In genomic region chr2:156729537-156730469, GRCm38 (mm10) we compare ENCODE assay signal across 7 mouse cellular contexts. TPM values are rescaled to one million over a fixed set of nuclear protein-coding genes. Genes with fewer than 3 reads are reported as not detected.
DNase-seq lines count a peak whose midpoint lies in the region; ATAC-seq and TF ChIP-seq lines count a peak whose summit lies in the region.

No protein-coding gene starts in this region.

- H3K36me3 ChIP-seq in midbrain, embryonic 15.5 days (replicated peaks) = no peaks in the 10 kb centered on the region
- H3K36me3 ChIP-seq in midbrain, embryonic 11.5 days (ENCODE audit: control insufficient read depth, insufficient read depth, low read length) = no peaks in the 10 kb centered on the region; the same call in 1 of the 2 replicates
- peaks cover 5% of the 10 kb centered on the region; the same call in 1 of the 2 replicates for H3K36me3 ChIP-seq in intestine, postnatal 0 days (ENCODE audit: control insufficient read depth, insufficient read depth)

- H3K4me1 ChIP-seq in midbrain, embryonic 15.5 days = peaks cover 64% of the 10 kb centered on the region
- H3K4me1 ChIP-seq in midbrain, embryonic 11.5 days (ENCODE audit: control insufficient read depth, insufficient read depth, low read length) = peaks cover 8% of the 10 kb centered on the region; the same call in 1 of the 2 replicates
- H3K4me1 ChIP-seq in intestine, postnatal 0 days (replicated peaks; ENCODE audit: control insufficient read depth, insufficient read depth, low read length) = peaks cover 18% of the 10 kb centered on the region

- DNase-seq in midbrain, embryonic 11.5 days (ENCODE audit: low spot score, missing footprints) = no peak
- no peak for DNase-seq in urinary bladder, postnatal 4 days (ENCODE audit: low spot score in 2 of 2)
- DNase-seq in adrenal gland, postnatal 10 days = no peak

- H3K27me3 ChIP-seq in midbrain, embryonic 15.5 days (replicated peaks) = no peaks in the 10 kb centered on the region
- H3K27me3 ChIP-seq in midbrain, embryonic 11.5 days (ENCODE audit: control insufficient read depth, insufficient read depth, low read length) = no peaks in the 10 kb centered on the region
- no peaks in the 10 kb centered on the region for H3K27me3 ChIP-seq in intestine, postnatal 0 days (replicated peaks; ENCODE audit: control insufficient read depth, insufficient read depth, low read length)

- ATAC-seq in midbrain, embryonic 15.5 days (replicated peaks) = no peak
- ATAC-seq in midbrain, embryonic 11.5 days (ENCODE audit: low FRiP score) = no peak
- peak; percentile 60 for ATAC-seq in common myeloid progenitor, adult 5-6 weeks (replicated peaks; ENCODE audit: low read depth, poor library complexity, severe bottlenecking)
- ATAC-seq in intestine, postnatal 0 days = peak; percentile 24
- peak; percentile 45 for ATAC-seq in neutrophil, adult 5-6 weeks (ENCODE audit: extremely low read depth, insufficient number of reproducible peaks, low FRiP score, poor library complexity, severe bottlenecking)

- no peaks in the 10 kb centered on the region for H3K9me3 ChIP-seq in midbrain, embryonic 15.5 days
- no peaks in the 10 kb centered on the region for H3K9me3 ChIP-seq in midbrain, embryonic 11.5 days (ENCODE audit: control insufficient read depth, low read length)
- H3K9me3 ChIP-seq in intestine, postnatal 0 days (ENCODE audit: control insufficient read depth) = no peaks in the 10 kb centered on the region

- H3K27ac ChIP-seq in midbrain, embryonic 15.5 days = peak overlapping the region; percentile 13
- H3K27ac ChIP-seq in midbrain, embryonic 11.5 days (ENCODE audit: low read depth, low read length) = no peak overlapping the region
- peak overlapping the region; percentile 78 for H3K27ac ChIP-seq in intestine, postnatal 0 days (ENCODE audit: low read depth, low read length)

- no peak overlapping the region for H3K4me2 ChIP-seq in midbrain, embryonic 15.5 days
- H3K4me2 ChIP-seq in midbrain, embryonic 11.5 days = no peak overlapping the region
- peak overlapping the region; percentile 62 for H3K4me2 ChIP-seq in intestine, postnatal 0 days (replicated peaks; ENCODE audit: low read depth)

- H3K9ac ChIP-seq in midbrain, embryonic 15.5 days = no peak overlapping the region
- H3K9ac ChIP-seq in midbrain, embryonic 11.5 days (ENCODE audit: low read length) = no peak overlapping the region
- H3K9ac ChIP-seq in intestine, postnatal 0 days (ENCODE audit: low read depth, low read length) = peak overlapping the region; percentile 42

- no peak for TF ChIP-seq CTCF in intestine, postnatal 0 days (IDR thresholded peaks at IDR 0.05; ENCODE audit: low read depth)

- no peak overlapping the region for H3K4me3 ChIP-seq in midbrain, embryonic 15.5 days
- no peak overlapping the region for H3K4me3 ChIP-seq in midbrain, embryonic 11.5 days (ENCODE audit: low read depth, low read length)
- H3K4me3 ChIP-seq in intestine, postnatal 0 days (ENCODE audit: low read depth, low read length) = peak overlapping the region; percentile 23

- 62% methylated on average over 9 of the region's 10 CpGs for WGBS in midbrain, embryonic 15.5 days
- 73% methylated on average over 9 of the region's 10 CpGs for WGBS in midbrain, embryonic 11.5 days
- WGBS in intestine, postnatal 0 days = 32% methylated on average over 9 of the region's 10 CpGs

RNA-seq across cellular contexts. Expression of gene Myl9, which starts 45.4 kb away (rescaled TPM):
- 41.2 and 41.6 TPM in 2 replicates for polyA plus RNA-seq in midbrain, embryonic 15.5 days (2015; fragmentation: Nextera tagmentation; extraction: Ambion mirVana)
- 112 and 118 TPM in 2 replicates for polyA plus RNA-seq in midbrain, embryonic 11.5 days (2014; fragmentation: Nextera tagmentation; extraction: Ambion mirVana)
- not detected in 2 replicates for total RNA-seq in common myeloid progenitor, adult 5-6 weeks (2017)
- 1,325 and 1,382 TPM in 2 replicates for polyA plus RNA-seq in intestine, postnatal 0 days (2015; fragmentation: Nextera tagmentation; extraction: Ambion mirVana)
- 22.3 and 27.6 TPM in 2 replicates for total RNA-seq in neutrophil, adult 5-6 weeks (2017)
- 10 to 100 TPM; 67.9 to 90.2 TPM for total RNA-seq in adrenal gland, postnatal 10 days (2021)

Comparison
In these comparisons a context has a peak if more than half of its experiments do, and no peak if none do; other contexts are left out.
1. ATAC-seq: peak in common myeloid progenitor, adult 5-6 weeks (single experiment), intestine, postnatal 0 days (single experiment) and neutrophil, adult 5-6 weeks (single experiment); none in midbrain, embryonic 15.5 days (single experiment) and midbrain, embryonic 11.5 days (single experiment).
2. RNA of gene Myl9, which starts 45.4 kb away (total RNA-seq): 67.9 to 90.2 TPM in adrenal gland, postnatal 10 days and 22.3 to 27.6 TPM in neutrophil, adult 5-6 weeks; not detected in common myeloid progenitor, adult 5-6 weeks; every median in the first group is over 10 times any median in the second.